Mouse (Mus musculus) erythroid progenitor cell, adult 5-6 weeks (primary cell): ENCODE results near the gene Dapp1. TPM values are rescaled to one million over a fixed set of nuclear protein-coding genes. Genes with fewer than 3 reads are reported as not detected.
A peak's percentile ranks its signal among the peaks of the same experiment; 100 is the strongest.
"Not testable (repeated sequence)": the region's sequence is repeated elsewhere in the genome, so short reads cannot be mapped to it uniquely, and the experiment has no call there.

ENCODE experiments used
- ATAC-seq: replicated peaks from 2 replicates; pipeline ENCODE4 v1.8.0; 2016; ENCODE audit warnings: moderate number of reproducible peaks, mild to moderate bottlenecking, moderate TSS enrichment, inconsistent platforms; ENCODE audit not compliant: poor library complexity, low FRiP score, severe bottlenecking
- total RNA-seq, 2 experiments: library from RNA; stranded (forward) in 1 of 2; stranded (reverse) in 1 of 2; fragments of 150-400 nt in 1 of 2; fragments of 186-747, 209-891 nt in 1 of 2; gene quantifications; 2 replicates each; pipeline versions ENCODE4 v1.2.3 to v1.2.4; 2015 to 2017; ENCODE audit warnings: low replicate concordance in 2 of 2

Dapp1 gene
- total RNA-seq, 2 experiments from 2014 or later = 26.3 to 27.7 TPM

DNA sequence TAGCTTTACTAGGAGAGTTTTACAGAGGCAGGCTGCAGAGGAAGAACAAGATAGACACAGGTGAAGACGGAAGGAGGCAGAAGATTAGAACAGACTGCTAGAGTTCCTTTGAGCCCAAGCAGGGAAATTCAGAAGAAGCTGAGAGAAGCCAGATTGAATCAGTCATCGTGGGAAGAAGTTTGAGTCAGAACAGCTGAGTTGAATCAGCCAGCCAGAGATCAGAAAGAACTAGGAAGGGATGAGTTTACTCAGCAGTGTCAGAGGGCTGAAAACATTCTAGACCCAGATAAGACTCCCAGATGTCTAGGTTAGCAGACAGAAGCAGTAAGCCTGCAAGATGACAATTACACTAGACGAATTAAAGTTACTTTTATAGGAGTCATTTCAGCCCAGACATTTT lies 47.4 kb downstream of the Dapp1 start:
- no peak for ATAC-seq

DNA sequence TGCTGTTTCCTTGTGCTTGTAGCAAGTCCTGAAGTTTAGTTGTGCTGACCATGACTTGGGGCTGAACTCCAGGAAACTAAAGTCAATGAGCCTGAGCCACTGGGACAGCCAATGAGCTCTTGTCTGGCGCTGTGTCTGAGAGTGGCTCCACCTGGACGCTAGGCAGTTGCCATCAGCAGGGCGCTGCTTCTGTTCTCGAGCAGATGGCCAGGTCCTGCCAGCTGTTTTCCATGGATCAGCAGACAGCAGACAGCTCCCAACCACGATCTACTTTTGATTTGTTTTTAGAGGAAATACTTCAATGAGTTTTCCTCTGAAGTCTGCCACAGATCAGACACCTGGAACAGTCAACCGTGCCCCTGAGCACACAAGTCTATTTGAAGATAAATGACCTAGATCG lies 48.6 kb downstream of the Dapp1 start:
- no peak for ATAC-seq

DNA sequence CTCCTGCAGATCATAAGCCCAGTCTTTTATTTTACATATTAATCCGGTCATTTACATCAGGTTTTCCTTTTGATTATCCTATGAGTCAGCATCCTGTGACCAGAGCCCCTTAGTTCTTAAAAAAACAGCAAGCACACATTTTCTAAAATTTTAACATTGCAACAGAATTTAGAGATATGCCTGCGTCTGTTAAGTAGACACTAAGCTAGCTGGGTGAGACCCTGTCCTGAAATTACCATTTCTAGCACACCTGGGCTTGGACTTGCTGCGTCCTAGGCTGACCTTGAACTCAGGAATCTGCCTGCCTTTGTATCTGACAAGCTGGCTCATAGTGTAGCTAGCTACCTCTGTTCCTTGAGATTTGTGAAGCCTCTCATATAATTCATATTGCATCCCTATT lies 51.4 kb downstream of the Dapp1 start:
- ATAC-seq = no peak

DNA sequence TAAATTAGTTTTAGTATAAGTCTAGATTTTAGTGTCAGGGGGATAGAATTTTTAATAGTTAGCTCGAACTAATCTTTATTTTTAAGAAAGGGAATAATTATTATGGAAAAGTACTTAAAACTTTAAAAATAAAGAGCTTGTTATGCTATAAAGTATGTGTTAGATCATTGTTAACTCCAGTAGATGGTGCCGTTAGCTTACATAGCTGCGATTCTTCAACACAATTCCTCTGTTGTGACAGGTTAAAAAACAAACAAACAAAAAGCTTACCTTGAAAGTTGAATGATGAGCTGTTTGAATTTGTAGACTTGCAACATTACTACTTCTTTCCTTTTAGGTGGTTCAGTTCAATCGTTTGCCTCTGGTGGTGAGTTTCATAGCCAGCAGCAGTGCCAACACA lies 54.3 kb downstream of the Dapp1 start:
- no peak for ATAC-seq

DNA sequence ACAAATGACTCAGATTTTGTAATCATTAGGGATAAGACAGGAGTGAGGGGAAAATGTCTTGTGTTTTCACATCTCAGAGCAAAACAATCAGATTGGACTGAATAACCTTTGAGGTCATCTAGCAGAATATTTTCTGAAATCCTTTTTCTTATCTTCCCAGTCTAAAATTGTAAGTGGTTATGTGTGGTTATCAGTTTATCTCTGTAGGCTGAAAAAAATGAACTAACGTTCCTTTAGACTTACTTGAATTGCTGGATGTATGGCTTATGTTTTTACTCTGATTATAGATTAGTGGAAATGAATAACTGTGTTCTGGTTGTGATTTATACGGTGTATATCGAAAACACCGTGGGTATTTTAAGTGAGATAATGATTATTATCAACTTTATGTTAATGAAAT lies 60.8 kb downstream of the Dapp1 start:
- no peak for ATAC-seq

DNA sequence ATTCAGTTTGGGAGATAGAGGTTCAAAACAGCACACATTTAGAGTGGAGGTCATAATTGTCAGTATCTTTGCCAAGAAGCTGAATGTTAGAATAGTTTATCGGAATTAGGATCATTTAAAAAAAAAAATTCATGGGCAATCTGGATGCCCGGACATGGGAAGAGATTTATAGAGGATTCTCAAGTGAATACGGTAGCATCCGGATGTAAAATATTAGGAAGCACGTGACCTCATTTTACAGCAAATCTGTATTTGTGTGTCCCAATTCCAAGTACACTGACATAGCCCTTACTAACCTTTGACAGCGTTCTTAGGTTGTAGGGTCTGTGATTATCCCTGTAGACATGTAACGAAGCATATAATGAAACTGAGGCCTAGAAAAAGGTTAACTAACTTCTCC lies 61.9 kb downstream of the Dapp1 start:
- no peak for ATAC-seq

DNA sequence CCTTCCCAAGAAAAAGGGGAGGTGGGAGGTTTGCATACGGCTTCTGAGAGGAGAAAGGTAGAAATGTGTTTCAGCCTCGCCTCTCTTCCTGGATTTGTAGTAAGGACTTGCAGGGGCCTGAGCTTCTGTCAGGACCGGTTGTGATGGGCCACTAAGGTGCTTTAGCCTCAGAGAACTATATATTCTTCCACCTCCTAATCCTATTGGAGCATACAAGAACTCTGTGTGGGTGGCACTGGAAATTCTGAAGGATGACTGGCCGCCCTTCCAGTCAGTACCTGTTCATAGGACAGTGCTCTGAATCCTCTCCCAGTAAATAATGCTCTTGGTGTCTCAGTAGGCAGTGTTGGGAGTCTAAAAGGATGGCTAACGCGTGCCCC lies 62.4 kb downstream of the Dapp1 start:
- ATAC-seq = peak; percentile 46

DNA sequence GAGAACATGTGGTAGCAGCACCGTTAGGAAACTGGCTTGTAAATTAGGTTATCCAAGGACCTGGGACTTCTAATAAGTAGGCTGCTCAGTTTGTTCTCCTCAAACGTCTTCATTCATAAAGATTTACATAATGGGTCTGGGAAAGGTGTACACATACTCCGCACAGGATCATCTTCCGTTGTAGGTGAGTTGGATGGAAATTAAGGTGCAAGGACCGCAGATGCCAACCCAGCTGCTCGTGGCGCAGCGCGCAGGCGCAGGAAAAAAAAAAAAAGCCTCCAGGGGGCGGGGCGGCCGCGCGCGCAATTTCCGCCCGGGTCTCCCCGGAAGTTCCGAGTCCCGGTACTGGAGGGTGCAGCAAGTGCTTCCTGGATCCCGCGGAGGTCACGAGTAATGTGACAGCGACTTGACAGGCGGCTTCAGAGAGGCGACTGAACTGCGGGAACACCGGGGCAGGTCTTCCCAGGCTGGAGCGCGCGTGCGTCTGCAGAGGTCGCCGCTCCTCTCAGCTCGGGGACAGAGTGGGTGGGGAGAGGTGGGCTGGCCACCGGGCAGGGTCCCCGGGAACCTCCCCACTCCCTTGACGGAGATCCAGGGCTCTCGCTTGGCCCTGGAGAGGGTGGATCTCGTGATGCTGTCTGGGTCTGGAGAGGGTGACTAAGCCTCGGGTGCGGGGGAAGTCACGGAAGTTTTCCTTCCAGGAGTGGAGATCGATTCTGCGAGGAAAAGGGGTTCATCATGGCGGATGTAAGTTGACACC lies 63.0 kb downstream of the Dapp1 start, which contains the start of gene Lamtor3:
Lamtor3 (plus strand) TSS at position 335 of the 760 bp plus-strand sequence.
- peak; percentile 94 for ATAC-seq

DNA sequence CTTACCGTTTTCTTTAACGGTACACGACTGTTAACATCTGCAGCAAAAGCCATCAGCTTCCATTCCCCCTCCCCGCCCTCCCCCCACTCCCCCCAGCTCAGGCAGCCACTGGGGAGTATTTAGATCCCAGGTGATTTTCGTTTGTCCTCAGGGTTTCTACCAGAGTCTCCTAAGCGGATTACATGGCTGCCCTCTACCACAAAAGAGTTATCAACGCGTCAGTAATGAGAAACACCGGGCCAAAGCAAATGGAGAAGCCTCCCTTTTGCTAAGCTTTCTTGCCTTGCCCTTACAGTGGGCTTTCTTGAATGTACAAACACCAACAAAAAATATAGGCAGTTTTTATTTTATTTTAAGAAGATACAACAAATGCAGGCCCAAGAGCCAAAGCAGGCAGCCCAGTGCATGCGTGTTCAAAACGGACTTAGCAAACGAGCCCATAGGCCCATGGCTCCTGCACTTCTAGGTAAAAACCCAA lies 63.6 kb downstream of the Dapp1 start:
- no peak for ATAC-seq

DNA sequence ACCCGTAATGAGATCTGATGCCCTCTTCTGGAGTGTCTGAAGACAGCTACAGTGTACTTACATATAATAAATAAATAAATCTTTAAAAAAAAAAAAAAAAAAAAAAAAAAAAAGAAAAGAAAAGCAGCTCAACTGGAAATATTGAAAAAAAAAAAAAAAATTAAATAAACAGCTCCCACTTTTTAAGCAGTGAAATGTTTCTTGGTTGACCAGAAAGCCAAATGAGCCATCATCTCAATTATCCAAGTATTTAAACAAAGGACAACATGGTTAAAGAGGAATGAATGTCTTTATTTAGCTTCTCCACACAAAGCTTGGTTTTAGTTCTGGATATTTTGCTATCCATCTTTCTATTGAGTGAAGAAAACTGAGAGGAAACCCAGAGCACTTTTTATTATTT lies 66.8 kb downstream of the Dapp1 start:
- ATAC-seq = not testable (repeated sequence)

DNA sequence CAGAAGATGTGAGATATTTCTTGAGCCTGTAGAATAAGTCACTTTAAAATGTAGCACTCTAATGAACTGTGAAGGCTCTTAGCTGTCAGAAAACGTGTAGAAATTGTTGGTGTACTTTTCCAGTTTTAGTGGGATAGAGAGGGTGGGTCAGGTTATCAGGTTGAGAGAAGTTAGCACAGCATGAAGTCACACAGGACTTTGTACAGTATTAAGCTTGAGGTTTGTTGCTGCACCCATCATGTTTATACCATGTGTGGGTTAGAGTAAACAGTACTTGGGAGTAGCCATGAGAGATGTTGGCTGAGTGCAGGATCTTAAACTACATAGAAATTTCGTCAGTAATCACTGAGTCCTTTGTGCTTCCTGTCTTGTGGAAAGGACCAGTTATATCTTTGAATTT lies 68.3 kb downstream of the Dapp1 start:
- no peak for ATAC-seq

DNA sequence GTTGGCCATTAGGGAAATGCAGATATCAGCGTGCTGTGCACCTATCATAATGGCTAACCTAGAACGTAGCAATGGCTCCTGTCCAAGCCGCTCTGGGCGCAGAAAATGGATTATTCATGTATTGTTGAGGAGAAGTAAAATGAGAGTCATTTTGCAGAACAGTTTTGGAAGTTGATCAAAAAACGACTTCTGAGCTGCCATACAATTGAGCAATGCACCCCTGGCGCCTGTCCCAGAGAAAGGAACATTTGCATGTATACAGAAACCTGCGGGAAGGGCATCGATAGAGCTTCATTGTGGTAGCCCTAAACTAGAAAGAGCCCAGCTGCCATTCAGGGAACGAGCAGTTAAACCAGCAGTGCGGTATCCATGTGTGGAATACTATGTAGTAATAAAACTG lies 81.2 kb downstream of the Dapp1 start:
- no peak for ATAC-seq

DNA sequence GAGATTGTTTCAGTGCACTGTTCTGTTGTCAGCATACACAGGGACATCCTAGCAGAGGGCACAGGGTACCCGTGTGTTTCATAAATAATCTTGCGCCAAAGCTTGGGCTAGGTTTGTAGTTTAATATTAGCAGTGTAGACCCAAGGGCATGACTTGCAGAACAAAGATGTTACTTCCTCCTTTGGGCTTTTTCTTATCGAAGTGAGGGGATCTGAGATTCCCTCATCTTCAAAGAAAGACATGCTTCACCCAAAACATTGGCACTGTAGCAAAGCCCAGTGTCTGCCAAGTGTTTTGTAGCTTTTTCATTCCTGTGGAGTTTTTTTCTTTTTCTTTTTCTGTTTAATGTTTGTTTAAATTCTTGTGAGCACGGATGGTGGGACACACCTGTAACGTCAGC lies 83.7 kb downstream of the Dapp1 start:
- no peak for ATAC-seq

DNA sequence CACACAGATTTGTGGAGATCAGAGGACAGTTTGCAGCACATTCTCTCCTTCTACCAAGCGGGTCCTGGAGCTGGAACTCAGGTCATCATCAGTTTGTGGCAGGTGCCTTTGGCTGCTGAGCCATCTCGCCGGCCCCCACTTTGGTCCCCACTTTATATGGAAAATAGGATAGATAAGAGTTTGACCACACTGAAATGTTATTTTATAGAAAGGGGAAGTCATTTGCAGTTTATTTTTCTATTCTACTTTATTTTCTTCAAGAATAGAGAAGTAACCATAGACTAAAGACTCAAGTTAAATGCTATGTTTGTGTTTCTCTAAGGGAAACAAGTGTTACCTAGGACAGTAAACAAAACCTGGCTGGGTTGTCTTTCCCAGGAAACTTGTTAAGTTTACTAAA lies 84.5 kb downstream of the Dapp1 start:
- ATAC-seq = no peak

DNA sequence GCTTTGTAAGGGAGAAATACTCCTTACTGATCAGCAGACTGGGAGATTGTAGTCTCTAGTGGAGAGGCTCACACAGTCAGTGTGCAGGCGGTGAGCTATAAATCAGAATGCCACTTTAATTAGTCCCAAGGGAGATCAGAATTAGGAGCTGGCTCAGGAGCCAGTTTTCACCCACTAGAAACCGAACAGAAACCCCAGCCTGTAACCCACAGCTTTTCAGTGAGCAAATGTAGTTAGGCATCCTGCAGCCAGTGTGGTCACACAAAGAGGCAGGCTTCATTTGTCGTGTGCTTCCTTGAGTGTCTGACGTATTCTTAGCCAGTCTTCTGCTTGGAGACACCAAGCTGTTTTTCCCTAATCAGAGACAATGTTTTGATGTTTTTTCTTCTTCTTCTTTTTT lies 85.0 kb downstream of the Dapp1 start:
- no peak for ATAC-seq

DNA sequence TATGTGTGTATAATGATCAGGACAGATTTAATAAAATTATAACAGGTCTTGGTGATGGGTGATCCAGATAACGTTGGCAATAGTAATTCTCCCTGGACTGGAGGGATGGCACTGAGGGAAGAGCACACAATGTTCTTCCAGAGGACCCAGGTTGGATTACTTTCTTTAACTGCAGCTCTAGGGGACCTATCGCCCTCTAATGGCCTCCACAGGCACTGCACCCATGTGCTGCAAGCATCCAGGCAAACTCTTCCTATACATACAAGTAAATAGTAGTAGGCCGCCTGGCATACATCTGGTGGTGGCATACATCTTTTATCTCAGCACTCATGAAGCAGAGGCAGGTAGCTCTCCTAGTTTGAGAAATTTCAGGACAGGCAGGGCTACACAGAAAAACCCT lies 86.1 kb downstream of the Dapp1 start:
- peak; percentile 65; the same call in 1 of the 2 replicates for ATAC-seq

DNA sequence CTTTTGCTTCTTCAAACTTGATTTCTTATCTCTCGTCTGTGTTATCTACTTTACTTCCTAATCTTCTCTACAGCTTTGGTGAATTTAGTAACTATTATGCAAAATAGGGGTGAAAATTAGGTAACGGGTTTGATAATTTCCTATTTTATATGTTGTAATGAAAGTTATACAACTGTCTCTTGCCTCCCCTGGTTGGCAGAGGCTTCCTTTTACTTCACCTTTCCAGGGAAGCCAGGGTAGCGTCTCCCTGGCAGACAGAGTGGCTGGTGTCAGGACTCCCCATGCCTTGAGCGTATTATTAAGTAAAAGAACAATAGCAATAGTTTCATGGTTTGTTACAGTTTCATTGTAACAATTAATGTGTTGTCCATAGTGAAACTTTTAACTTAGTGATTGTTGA lies 87.6 kb downstream of the Dapp1 start:
- no peak for ATAC-seq

DNA sequence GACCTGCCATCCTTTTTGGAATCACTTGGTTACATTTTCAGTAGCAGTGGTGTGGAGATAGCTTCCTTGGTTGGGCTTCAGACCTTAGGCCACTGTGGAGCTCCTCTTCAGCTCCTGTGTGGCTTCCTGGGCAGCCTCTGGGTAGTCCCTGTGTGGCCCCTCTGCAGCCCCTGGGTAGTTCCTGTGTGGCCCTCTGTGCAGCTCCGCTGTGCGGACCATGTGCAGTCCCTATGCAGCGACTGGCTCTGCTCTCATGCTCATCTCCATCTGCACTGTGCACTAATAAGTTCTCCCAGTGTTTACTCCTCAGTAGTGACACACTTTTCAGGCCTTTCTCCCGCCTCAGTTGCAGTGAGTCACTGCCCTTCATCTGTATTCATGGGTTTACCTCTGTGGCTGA lies 89.2 kb downstream of the Dapp1 start:
- no peak for ATAC-seq

DNA sequence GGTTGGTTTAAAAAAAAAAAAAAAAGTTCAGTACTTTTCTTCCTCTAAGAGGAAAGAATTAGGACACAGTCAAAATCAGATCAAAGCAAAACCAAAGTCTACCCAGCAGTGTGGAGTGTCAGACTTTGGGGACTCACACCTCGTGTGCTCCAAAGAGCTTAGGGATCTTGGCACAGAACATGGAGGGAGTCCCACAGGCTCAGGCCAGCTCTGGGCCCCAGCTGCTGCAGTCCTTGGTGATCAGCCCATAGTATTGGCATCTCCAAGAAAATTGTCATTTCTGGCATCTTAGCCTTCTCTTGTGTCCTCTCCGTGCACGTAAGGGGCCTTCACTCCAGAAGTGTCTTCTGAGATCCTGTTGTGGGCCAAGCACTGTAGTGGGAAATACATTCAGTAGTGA lies 90.3 kb downstream of the Dapp1 start:
- ATAC-seq = no peak

DNA sequence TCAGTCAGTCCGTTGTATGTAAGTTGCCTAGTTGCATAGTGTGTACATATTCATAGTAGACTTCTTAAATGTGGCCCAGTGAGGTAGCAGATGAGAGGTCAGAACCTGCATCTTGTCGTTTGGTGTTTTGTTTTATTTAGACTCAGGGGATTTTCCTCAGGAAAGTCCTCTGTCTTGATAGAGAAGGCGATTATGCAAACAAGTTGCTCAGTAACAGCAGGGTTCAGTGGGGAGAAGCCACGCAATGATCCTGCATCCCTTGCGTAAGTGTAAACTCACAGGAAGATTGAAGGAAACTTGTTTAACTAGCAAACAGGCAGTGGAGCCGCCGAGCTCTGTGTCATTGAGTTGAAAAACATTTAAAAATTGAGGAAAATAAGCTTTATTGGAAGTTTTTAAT lies 93.4 kb downstream of the Dapp1 start:
- ATAC-seq = no peak

DNA sequence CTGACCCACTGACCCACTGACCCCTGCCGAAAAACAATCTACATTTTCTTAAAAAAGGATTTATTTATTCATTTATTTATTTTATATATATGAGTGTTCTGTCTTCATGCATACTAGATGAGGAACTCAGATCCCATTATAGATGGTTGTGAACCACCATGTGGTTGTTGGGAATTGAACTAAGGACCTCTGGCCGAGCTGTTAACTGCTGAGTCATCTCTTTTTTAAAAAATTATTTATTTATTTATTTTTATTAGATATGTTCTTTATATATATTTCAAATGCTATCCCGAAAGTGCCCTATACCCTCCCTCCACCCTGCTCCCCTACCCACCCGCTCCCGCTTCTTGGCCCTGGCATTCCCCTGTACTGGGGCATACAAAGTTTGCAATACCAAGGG lies 100.3 kb downstream of the Dapp1 start:
- no peak for ATAC-seq
